8 mouse cellular contexts compared by ENCODE assay signal in the genomic region with DNA sequence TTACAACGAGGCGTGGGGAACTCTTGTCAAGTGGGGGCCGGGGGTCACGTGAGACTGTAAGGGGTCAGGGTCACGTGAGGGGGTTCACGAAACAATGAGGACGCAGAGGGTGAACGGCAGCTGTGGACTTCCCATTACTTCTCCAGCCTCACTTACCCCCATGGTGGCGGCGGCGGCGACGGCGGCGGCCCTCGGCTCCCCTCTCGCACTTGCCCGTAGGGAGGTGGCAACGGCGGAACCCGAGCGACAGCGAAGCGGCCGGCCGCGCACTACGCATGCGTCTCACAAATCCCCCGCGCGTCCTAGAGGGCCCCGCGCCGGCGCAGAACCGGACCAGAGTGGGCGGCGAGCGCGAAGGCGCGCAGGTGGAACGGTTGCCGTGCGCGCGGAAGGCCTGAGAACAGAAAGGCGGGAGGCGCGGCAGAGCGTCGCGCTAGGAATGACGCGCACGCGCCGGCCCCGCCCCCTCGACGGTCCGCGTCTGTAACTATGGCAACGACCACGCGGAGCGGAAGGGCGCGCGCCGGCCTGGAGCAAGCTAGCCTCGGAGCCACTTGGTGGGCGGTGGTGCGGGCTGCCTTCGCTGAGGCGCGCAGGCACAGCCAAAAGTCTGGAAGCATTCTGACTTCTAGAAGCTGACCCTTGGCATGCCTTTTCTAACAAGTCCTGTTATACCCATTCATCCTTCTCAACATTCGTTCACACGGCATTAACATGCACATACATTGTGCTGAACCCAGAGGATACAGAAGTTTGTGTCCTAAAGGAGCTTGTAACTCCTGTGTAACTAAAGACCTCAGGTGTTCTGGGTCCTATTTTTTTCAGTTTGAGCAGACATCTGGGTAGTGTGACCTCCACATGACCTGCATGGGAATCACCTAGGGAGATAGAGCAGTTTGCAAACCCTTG. TPM values are rescaled to one million over a fixed set of nuclear protein-coding genes. Genes with fewer than 3 reads are reported as not detected.
DNase-seq lines count a peak whose midpoint lies in the region; ATAC-seq lines count a peak whose summit lies in the region.

A gene (minus strand): TSS at position 402 of the 909 bp plus-strand sequence.

- no peaks in the 10 kb centered on the region for H3K27me3 ChIP-seq in heart, embryonic 13.5 days (replicated peaks)
- H3K27me3 ChIP-seq in liver, embryonic 12.5 days (replicated peaks) = 0 out of 2 replicates have a peak, but pooled peaks cover 23% of the 10 kb centered on the region
- no peaks in the 10 kb centered on the region for H3K27me3 ChIP-seq in stomach, embryonic 15.5 days (replicated peaks)

- DNase-seq in CD4-positive helper T cell, adult 2 months (ENCODE audit: low read depth, low spot score) = peak; percentile 98
- peak; percentile 90 for DNase-seq in brain, embryonic 18.5 days (ENCODE audit: low read depth, low spot score)
- peak; percentile 96 for DNase-seq in kidney, postnatal 10 days
- DNase-seq in natural killer cell, adult 2 months (ENCODE audit: low spot score in 2 of 2) = peak; percentile 86 to 92

- peak within 1 kb of the TSS; percentile 65 for H3K4me3 ChIP-seq in heart, embryonic 13.5 days
- H3K4me3 ChIP-seq in liver, embryonic 12.5 days = peak within 1 kb of the TSS; percentile 82
- peak within 1 kb of the TSS; percentile 86 for H3K4me3 ChIP-seq in stomach, embryonic 15.5 days (replicated peaks)

- H3K27ac ChIP-seq in heart, embryonic 13.5 days (replicated peaks) = peak within 1 kb of the TSS; percentile 90
- peak within 1 kb of the TSS; percentile 87 for H3K27ac ChIP-seq in liver, embryonic 12.5 days
- H3K27ac ChIP-seq in stomach, embryonic 15.5 days = peak within 1 kb of the TSS; percentile 89

- peak within 1 kb of the TSS; percentile 96 for H3K9ac ChIP-seq in heart, embryonic 13.5 days
- peak within 1 kb of the TSS; percentile 89 for H3K9ac ChIP-seq in liver, embryonic 12.5 days
- H3K9ac ChIP-seq in stomach, embryonic 15.5 days = peak within 1 kb of the TSS; percentile 69

- peaks cover 30% of the 10 kb centered on the region for H3K36me3 ChIP-seq in heart, embryonic 13.5 days
- H3K36me3 ChIP-seq in liver, embryonic 12.5 days = peaks cover 29% of the 10 kb centered on the region
- H3K36me3 ChIP-seq in stomach, embryonic 15.5 days = peaks cover 5% of the 10 kb centered on the region

- H3K9me3 ChIP-seq in heart, embryonic 13.5 days = no peaks in the 10 kb centered on the region
- no peaks in the 10 kb centered on the region for H3K9me3 ChIP-seq in liver, embryonic 12.5 days (replicated peaks)
- H3K9me3 ChIP-seq in stomach, embryonic 15.5 days = no peaks in the 10 kb centered on the region

- under 1% methylated on average over 80 of the region's 80 CpGs for WGBS in heart, embryonic 13.5 days
- 1% methylated on average over 80 of the region's 80 CpGs for WGBS in liver, embryonic 12.5 days (ENCODE audit: insufficient replicate concordance)
- under 1% methylated on average over 79 of the region's 80 CpGs for WGBS in stomach, embryonic 15.5 days

- H3K4me1 ChIP-seq in heart, embryonic 13.5 days = peaks cover 27% of the 10 kb centered on the region
- peaks cover 41% of the 10 kb centered on the region for H3K4me1 ChIP-seq in liver, embryonic 12.5 days
- H3K4me1 ChIP-seq in stomach, embryonic 15.5 days = peaks cover 7% of the 10 kb centered on the region

- ATAC-seq in erythroid progenitor cell, adult 5-6 weeks (replicated peaks; ENCODE audit: low FRiP score, poor library complexity, severe bottlenecking) = peak; percentile 96
- peak; percentile 92 for ATAC-seq in heart, embryonic 13.5 days (ENCODE audit: extremely low read depth, insufficient number of reproducible peaks, low FRiP score, low TSS enrichment)
- ATAC-seq in liver, embryonic 12.5 days = peak; percentile 97
- ATAC-seq in stomach, embryonic 15.5 days (ENCODE audit: insufficient read depth, low FRiP score, low read depth) = peak; percentile 97

- H3K4me2 ChIP-seq in heart, embryonic 13.5 days = peak within 1 kb of the TSS; percentile 91
- peak within 1 kb of the TSS; percentile 95 for H3K4me2 ChIP-seq in liver, embryonic 12.5 days
- peak within 1 kb of the TSS; percentile 88 for H3K4me2 ChIP-seq in stomach, embryonic 15.5 days

RNA-seq across cellular contexts. Expression of the gene that starts here (rescaled TPM):
- 35.6 and 47.2 TPM in 2 replicates for total RNA-seq in erythroid progenitor cell, adult 5-6 weeks (2015; ENCODE audit: low replicate concordance)
- total RNA-seq in erythroid progenitor cell, adult 5-6 weeks (2017; ENCODE audit: low replicate concordance) = 44.8 and 57.3 TPM in 2 replicates
- polyA plus RNA-seq in heart, embryonic 13.5 days (2015; fragmentation: Nextera tagmentation; extraction: Ambion mirVana) = 51.0 and 52.1 TPM in 2 replicates
- polyA plus RNA-seq in liver, embryonic 12.5 days (2016; fragmentation: Nextera tagmentation; extraction: Ambion mirVana) = 42.0 and 44.8 TPM in 2 replicates
- 47.0 and 51.6 TPM in 2 replicates for polyA plus RNA-seq in stomach, embryonic 15.5 days (2015; fragmentation: Nextera tagmentation; extraction: Ambion mirVana)

Comparison
In these comparisons a context has a peak if more than half of its experiments do, and no peak if none do; other contexts are left out.
1. Peak in every context shown above with its lines: DNase-seq, ATAC-seq, H3K4me3 ChIP-seq and H3K27ac ChIP-seq.